Mouse (Mus musculus) forebrain, embryonic 10.5 days (tissue): ENCODE results near the gene Fam216a. TPM values are rescaled to one million over a fixed set of nuclear protein-coding genes. Genes with fewer than 3 reads are reported as not detected.

Source experiments
- polyA plus RNA-seq: library from polyadenylated mRNA; unstranded; fragments of >200 nt; fragmentation: Nextera tagmentation; extraction: Ambion mirVana; gene quantifications from 2 replicates; pipeline ENCODE4 v1.2.1, GENCODE M21; 2016

The Fam216a gene
- polyA plus RNA-seq, 1 experiment from 2014 or later = 90.1 TPM

Other genes starting within 250 kb of the Fam216a start
- not detected in 2 replicates for gene Ccdc63, start 231.5 kb downstream of the Fam216a start, polyA plus RNA-seq
- 337 and 341 TPM in 2 replicates for gene Ppp1cc, start 214.1 kb downstream of the Fam216a start, polyA plus RNA-seq
- 13.7 and 14.7 TPM in 2 replicates for gene Hvcn1, start 165.6 kb downstream of the Fam216a start, polyA plus RNA-seq
- gene Tctn1, start 107.9 kb downstream of the Fam216a start, polyA plus RNA-seq = 5.8 and 6.2 TPM in 2 replicates
- 8.3 and 9.0 TPM in 2 replicates for gene Pptc7, start 88.0 kb downstream of the Fam216a start, polyA plus RNA-seq
- gene Rad9b, start 18.1 kb downstream of the Fam216a start, polyA plus RNA-seq = 10.7 and 11.0 TPM in 2 replicates
- gene Vps29, start 18.0 kb downstream of the Fam216a start, polyA plus RNA-seq = 187 and 195 TPM in 2 replicates
- gene Gpn3, start 488 bp downstream of the Fam216a start, polyA plus RNA-seq = 84.6 and 92.9 TPM in 2 replicates
- 91.9 and 98.7 TPM in 2 replicates for gene Arpc3, start 19.5 kb upstream of the Fam216a start, polyA plus RNA-seq
- 54.3 and 59.2 TPM in 2 replicates for gene Anapc7, start 49.3 kb upstream of the Fam216a start, polyA plus RNA-seq
- 34.8 and 37.6 TPM in 2 replicates for gene Atp2a2, start 129.9 kb upstream of the Fam216a start, polyA plus RNA-seq
- gene Ift81, start 242.2 kb upstream of the Fam216a start, polyA plus RNA-seq = 45.8 and 51.8 TPM in 2 replicates